Mouse (Mus musculus): ENCODE data around the gene Adgrd1. TPM values are rescaled to one million over a fixed set of nuclear protein-coding genes. Genes with fewer than 3 reads are reported as not detected.

Adgrd1 gene
- polyA plus RNA-seq, 1 experiment = 2.2 TPM

DNA sequence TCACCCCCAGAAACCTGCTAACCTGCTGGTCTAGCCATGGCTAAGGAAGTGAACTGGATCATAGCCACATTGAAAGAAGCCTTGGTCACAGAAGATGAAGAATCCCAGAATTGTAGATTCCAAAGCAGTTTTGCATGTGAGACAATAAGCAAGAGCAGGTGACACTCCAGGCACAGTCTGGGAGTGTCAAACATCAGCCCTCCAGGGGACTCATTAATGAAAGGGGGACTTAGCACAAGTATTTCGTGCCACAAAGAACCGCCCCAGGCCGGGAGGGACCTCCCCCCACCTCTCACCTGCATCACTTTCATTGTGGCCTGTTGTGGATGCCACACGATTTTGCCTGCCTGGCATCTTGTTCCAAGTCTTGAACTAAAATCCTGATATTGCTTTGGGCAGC, 146.6 kb downstream of the Adgrd1 start:
- DNase-seq (ENCODE audit: extremely low spot score in 1 of 2, low spot score in 1 of 2) = no peak

DNA sequence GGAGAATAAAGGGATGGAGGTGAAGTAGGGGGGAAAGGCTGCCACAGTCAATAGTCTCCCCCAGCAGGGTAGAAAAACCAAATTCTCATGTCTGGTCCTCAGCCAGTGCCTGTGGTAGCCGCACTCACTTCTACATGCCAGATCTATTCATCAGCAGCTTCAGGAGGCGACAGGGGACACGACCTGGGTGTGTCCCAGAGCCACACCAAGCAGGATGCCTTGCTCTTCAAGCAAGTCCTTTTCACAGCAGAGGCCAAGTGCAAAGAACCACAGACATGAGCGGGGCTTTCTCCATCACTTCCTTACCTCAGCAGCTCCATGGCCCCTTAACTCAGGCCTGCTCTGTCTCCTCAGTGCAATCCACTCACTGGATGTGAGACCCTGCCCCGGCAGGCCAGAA, 147.8 kb downstream of the Adgrd1 start:
- no peak for DNase-seq (ENCODE audit: extremely low spot score in 1 of 2, low spot score in 1 of 2)

DNA sequence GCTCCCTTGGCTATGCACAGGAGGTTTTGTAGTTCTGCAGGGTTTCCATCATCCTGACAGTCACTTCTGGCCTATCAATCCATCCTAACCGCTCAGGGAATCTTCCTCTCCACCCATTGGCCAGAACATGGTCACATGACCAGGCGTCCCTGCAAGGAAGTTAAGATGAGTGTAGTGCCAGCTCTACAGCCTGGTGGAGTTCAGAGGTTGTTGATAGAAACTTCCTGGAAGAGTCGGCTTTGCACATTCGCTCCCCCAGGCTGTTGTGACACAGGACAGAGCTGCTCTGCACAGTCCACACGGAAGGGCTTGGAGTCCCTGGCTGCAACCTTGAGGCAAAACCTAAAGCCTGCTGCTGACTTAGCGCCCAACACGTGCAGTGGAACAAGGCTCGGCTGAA, 152.5 kb downstream of the Adgrd1 start:
- no peak for DNase-seq (ENCODE audit: extremely low spot score in 1 of 2, low spot score in 1 of 2)

Other genes starting within 250 kb of the Adgrd1 start
- gene Rimbp2, start 143.3 kb upstream of the Adgrd1 start, polyA plus RNA-seq (2012; rRNA removed) = 100 and 102 TPM in 2 replicates
- gene Stx2, start 88.2 kb upstream of the Adgrd1 start, polyA plus RNA-seq (2012; rRNA removed) = 37.6 and 44.6 TPM in 2 replicates
- 132 and 137 TPM in 2 replicates for gene Ran, start 76.7 kb upstream of the Adgrd1 start, polyA plus RNA-seq (2012; rRNA removed)